Mouse (Mus musculus): ENCODE measurements around the gene C1qtnf5. TPM values are rescaled to one million over a fixed set of nuclear protein-coding genes. Genes with fewer than 3 reads are reported as not detected.
A peak's percentile ranks its signal among the peaks of the same experiment; 100 is the strongest.

The C1qtnf5 gene
- polyA plus RNA-seq (2017; shearing (Covaris generic)): not detected

- ATAC-seq: no peak
Measured at GRCm38 (mm10) chr9:44107110-44107509, at the start of gene C1qtnf5. Gene C1qtnf5, plus strand, starts transcription at chr9:44107245.

- ATAC-seq: no peak
Measured at GRCm38 (mm10) chr9:44058606-44059005, 48.4 kb upstream of the C1qtnf5 start.

GRCm38 (mm10) chr9:44065177-44065576, 41.9 kb upstream of the C1qtnf5 start:
- ATAC-seq: no peak

GRCm38 (mm10) chr9:44066785-44067225, 40.2 kb upstream of the C1qtnf5 start, which contains the start of gene Usp2:
Gene Usp2, plus strand, starts transcription at chr9:44067021.
- peak; percentile 99 for ATAC-seq

GRCm38 (mm10) chr9:44067241-44067959, 39.6 kb upstream of the C1qtnf5 start:
- peak; percentile 30 for ATAC-seq

GRCm38 (mm10) chr9:44067960-44068330, 39.1 kb upstream of the C1qtnf5 start:
- ATAC-seq: no peak

GRCm38 (mm10) chr9:44069252-44069651, 37.8 kb upstream of the C1qtnf5 start:
- no peak for ATAC-seq

GRCm38 (mm10) chr9:44070113-44070843, 36.8 kb upstream of the C1qtnf5 start:
- no peak for ATAC-seq

- no peak for ATAC-seq
Measured at GRCm38 (mm10) chr9:44070844-44071231, 36.2 kb upstream of the C1qtnf5 start.

- no peak for ATAC-seq
Measured at GRCm38 (mm10) chr9:44071914-44072598, 35.0 kb upstream of the C1qtnf5 start.

- ATAC-seq: no peak
Measured at GRCm38 (mm10) chr9:44072599-44072915, 34.5 kb upstream of the C1qtnf5 start.

- no peak for ATAC-seq
Measured at GRCm38 (mm10) chr9:44073115-44073514, 33.9 kb upstream of the C1qtnf5 start.

- no peak for ATAC-seq
Measured at GRCm38 (mm10) chr9:44074395-44075275, 32.4 kb upstream of the C1qtnf5 start.

- no peak for ATAC-seq
Measured at GRCm38 (mm10) chr9:44075276-44075995, 31.6 kb upstream of the C1qtnf5 start.

- ATAC-seq: no peak
Measured at GRCm38 (mm10) chr9:44075996-44076763, 30.9 kb upstream of the C1qtnf5 start.

GRCm38 (mm10) chr9:44076764-44077120, 30.3 kb upstream of the C1qtnf5 start:
- ATAC-seq: peak; percentile 56

- ATAC-seq: no peak
Measured at GRCm38 (mm10) chr9:44077266-44077910, 29.7 kb upstream of the C1qtnf5 start.

GRCm38 (mm10) chr9:44078136-44078797, 28.8 kb upstream of the C1qtnf5 start:
- ATAC-seq: no peak

- ATAC-seq: no peak
Measured at GRCm38 (mm10) chr9:44078955-44079756, 27.9 kb upstream of the C1qtnf5 start.

Data from CD4-positive, CD25-positive, alpha-beta regulatory T cell, adult 4 months (primary cell).